Mouse (Mus musculus): ENCODE results near the gene Gsdma.
"Not testable (repeated sequence)": the region's sequence is repeated elsewhere in the genome, so short reads cannot be mapped to it uniquely, and the experiment has no call there.

The Gsdma gene

GRCm38 (mm10) chr11:98664091-98664490, at the start of gene Gsdma:
Gsdma (plus strand) TSS chr11:98664351.
- DNase-seq (ENCODE audit: low spot score in 2 of 2), result no peak

DNA sequence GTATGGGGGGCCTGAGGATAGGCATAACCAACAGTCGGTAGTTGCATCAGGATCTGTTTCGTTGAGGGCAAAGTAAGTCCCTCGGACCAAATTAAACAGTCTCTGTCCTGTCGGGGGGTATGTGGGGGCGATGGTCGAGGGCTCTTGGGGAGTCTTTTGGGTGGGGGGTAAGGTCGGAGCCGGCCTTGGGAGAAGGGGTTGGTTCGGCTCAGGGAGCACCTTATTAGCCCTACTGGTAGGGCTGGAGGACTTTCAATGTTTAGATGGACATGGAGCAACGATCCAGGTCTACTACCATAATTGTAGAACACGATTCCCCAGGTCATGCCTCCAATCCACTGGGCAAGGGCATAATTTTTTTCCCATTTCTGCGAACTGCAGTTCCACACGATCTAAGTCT, 43.4 kb upstream of the Gsdma start:
- no peak for DNase-seq (ENCODE audit: low spot score in 2 of 2)

- DNase-seq (ENCODE audit: low spot score in 2 of 2), result not testable (repeated sequence)
Measured at GRCm38 (mm10) chr11:98623981-98624380, 40.2 kb upstream of the Gsdma start.

GRCm38 (mm10) chr11:98624381-98624780, 39.8 kb upstream of the Gsdma start:
- not testable (repeated sequence) for DNase-seq (ENCODE audit: low spot score in 2 of 2)

DNA sequence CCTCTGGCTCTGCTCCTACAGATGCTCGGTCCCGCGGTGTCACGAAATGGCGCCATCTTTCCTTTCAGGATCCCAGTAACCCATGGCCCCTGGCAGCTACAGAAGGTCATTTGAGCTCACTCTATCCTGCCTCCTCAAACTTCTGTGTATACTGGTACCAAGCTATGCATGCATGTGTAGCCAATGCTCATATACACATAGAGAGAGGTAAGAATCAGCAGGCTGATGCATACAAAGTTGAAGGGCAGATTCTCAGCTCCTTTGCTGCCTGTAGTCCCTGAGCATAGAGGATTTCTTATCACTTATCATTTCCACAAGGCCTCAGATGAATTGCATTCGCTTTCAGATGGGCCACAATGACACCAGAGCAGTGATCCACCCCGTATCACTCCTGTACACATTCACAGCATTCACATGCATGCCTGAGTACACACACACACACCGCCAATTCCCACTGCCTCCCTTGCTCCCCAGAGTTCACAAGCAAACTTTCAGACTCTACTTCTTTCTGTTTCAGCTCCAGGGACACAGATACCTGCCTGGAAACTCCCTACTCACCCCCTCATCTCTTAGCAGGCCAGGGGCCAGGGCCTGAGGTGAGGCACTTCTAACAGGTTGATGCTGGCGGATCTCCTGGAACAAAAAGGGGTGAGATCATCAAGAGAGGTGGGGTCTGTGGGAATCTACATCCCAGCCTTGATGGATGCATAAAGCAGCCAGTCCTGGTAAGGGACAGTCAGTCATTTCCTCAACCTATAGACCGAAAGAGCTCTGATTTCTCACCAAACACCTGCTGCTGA, 38.3 kb upstream of the Gsdma start, which contains the start of the genes Gm12355 and Gsdma3:
Gene Gm12355, minus strand, starts transcription at position 51 of the 800 bp plus-strand sequence.
Gene Gsdma3, plus strand, starts transcription at position 750 of the 800 bp plus-strand sequence.
- no peak for DNase-seq (ENCODE audit: low spot score in 2 of 2)

DNA sequence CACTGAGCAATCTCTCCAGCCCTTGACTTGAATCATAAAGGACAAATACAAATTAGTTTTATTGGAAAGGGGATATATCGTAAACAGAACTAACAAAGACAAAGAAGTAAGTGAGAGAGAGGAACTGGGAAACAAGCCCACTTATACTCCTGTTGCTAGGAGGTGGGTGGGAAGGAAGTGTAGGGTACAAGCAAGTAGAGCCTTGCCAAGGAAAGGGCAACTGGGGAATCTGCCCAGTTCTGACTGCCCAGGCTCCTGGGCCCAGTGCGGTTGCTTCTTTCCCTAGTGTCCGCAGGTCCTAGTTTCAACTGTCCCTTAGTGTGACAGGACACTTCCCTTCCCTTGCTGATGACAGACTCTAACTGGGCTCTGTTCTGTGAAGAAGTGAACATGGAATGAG, 35.4 kb upstream of the Gsdma start:
- DNase-seq (ENCODE audit: low spot score in 2 of 2), result no peak

GRCm38 (mm10) chr11:98630646-98631045, 33.5 kb upstream of the Gsdma start:
- DNase-seq (ENCODE audit: low spot score in 2 of 2), result no peak

DNA sequence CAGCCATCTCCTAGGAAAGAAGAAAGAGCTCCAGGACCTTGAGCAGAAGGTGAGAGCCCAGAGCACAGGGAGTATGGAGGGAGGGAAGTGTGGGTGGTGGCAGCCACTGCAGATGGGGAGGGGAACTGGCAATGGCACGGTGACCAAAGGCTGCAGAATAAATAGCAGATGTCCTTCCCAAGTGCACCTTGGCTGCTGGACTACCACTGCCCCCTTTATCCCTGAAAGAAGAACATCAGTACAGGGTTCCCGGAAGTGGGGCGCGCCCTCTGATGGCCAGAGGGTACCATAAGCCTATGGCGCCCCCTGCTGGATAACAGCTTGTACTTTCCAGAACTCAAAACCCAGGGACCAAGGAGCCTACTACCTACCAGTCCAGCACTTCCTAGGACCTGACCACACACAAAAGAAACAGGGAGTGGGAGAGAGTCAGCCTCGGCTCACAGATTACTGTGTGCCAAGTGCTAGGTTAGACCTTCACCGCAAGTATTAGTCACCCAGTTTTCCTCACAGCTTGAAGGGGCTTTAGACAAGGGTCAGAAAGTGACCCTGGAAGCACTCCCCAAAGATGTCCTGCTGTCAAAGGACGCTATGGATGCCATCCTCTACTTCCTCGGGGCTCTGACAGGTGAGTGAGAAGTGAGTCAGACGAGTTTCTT, 28.7 kb upstream of the Gsdma start:
- DNase-seq (ENCODE audit: low spot score in 2 of 2), result peak in 1 of 2 experiments; percentile 5

DNA sequence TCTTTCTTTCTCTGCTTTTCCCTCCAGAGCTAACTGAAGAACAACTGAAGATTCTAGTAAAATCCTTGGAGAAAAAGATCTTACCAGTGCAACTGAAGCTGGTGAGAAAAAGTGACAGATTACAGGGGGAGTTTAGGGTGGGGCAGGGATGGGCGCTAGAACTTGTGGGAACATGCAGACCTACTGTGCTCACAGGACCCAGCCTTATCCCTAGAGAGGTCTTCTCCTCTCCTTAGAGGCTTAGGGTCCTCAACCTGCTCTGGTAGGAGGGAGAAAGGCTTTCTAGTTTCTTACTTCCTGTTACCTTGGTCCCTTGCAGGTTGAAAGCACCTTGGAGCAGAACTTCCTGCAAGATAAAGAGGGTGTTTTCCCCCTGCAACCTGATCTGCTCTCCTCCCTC, 26.6 kb upstream of the Gsdma start:
- no peak for DNase-seq (ENCODE audit: low spot score in 2 of 2)

DNA sequence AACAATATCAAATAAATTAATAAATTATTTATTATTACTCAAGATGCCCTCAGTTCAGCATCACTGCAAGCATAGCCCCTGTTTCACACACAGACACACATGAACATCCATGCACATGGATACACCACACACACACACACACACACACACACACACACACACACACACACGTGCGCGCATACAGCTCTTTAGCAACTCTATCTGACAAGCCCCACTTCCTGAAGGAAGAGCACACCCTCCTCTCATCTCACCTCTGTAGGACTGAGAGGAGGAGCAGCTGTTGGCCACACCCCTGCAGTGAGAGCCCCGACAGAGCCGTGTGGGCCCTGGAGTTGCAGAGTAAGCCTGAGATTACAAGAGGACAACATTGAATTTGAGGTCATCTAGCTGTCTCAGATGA, 24.1 kb upstream of the Gsdma start:
- DNase-seq (ENCODE audit: low spot score in 2 of 2), result no peak

DNA sequence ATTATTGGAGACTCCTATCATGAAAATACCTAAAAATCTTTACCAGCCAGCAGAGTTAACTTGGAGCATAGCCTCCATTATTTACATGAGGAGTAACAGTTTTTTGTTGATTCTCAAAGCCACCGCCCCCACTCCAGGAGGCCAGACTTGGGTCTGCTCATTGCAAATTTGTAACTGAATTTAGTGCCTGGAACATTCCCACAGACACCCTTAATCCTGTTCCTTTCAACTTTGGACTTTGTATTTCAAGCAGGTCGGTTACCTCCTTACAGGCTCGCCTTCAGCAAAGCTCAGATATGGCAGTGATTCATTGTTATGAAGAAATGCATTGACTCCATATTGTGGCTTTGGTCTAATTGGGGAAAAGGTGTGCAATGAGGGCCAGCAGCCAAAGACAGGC, 19.4 kb upstream of the Gsdma start:
- no peak for DNase-seq (ENCODE audit: low spot score in 2 of 2)

- DNase-seq (ENCODE audit: low spot score in 2 of 2), result no peak
Measured at GRCm38 (mm10) chr11:98645946-98646345, 18.2 kb upstream of the Gsdma start.

DNA sequence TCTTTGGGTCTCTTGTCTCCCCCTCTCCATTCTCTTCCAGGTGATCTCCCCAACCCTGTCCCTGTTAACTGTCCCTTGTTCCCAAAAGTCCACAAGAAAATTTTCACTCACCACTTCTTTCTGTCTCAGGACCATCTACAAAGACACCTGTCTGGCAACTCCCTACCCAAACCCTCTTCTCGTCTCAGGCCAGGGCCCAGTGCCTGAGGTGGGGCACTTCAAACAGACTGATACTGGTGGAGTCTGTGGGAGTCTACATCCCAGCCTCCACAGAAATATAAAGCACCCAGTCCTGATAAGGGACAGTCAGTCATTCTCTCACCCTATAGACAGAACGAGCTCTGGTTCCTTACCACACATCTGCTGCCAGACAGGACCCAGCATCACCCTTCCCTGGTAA, 17.7 kb upstream of the Gsdma start, which contains the start of gene Gsdma2:
Gene Gsdma2, plus strand, starts transcription at position 301 of the 400 bp plus-strand sequence.
- no peak for DNase-seq (ENCODE audit: low spot score in 2 of 2)

DNA sequence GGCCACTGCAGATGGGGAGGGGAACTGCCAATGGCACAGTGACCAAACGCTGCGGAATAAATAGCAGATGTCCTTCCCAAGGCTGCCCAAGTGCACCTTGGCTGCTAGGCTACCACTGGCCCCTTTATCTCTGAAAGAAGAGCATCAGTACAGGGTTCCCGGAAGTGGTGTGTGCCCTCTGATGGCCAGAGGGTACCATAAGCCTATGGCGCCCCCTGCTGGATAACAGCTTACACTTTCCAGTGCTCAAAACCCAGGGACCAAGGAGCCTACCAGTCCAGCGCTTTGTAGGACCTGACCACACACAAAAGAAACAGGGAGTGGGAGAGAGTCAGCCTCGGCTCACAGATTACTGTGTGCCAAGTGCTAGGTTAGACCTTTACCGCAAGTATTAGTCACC, 9.1 kb upstream of the Gsdma start:
- peak in 1 of 2 experiments; percentile 50 for DNase-seq (ENCODE audit: low spot score in 2 of 2)

DNA sequence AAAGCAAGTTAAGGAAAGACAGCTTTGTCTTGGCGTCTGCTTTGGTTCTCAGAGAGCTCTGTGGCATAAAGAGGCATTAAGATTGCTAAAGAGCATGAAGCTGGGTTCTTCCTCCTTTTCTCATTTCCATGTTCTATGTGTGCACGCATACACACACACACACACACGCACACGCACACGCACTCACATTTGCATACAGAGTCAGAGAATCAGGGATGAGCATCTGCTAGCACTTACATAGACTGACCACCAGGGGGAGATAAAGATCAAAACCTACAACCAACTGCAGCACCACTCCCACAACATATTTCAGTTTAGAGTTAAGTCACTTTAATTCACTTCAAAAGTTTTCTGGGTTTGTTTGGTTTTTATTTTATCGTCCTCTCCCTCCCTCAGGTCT, 3.6 kb upstream of the Gsdma start:
- DNase-seq (ENCODE audit: low spot score in 2 of 2), result no peak

- no peak for DNase-seq (ENCODE audit: low spot score in 2 of 2)
Measured at GRCm38 (mm10) chr11:98668984-98669383, 4.8 kb downstream of the Gsdma start.

DNA sequence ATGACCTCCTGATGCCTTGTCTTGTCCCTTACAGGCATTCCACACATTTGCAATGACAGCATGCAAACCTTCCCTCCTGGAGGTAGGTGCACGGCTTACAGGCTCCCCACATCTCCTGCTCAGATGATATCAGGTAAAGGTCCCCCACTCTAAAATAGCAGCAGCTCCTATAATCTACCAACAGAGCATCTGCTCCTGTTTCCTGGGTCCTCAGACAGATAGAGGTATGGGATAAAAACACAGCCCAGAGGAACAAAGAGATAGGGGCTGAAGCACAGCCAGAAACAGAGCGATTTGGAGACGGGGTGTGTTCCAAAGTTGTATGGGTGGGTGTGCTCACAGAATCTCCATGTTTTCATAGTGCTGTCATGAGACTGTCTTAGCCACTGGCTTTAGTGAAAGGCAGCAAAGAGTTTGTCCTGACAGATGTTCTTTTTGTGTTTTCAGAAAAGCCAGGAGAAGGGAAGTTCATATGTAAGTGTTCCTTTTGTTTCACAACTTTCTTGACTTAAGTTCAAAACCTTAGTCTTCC, 7.2 kb downstream of the Gsdma start:
- DNase-seq (ENCODE audit: low spot score in 2 of 2), result no peak

GRCm38 (mm10) chr11:98671857-98672256, 7.7 kb downstream of the Gsdma start:
- DNase-seq (ENCODE audit: low spot score in 2 of 2), result peak; percentile 17 to 46

DNA sequence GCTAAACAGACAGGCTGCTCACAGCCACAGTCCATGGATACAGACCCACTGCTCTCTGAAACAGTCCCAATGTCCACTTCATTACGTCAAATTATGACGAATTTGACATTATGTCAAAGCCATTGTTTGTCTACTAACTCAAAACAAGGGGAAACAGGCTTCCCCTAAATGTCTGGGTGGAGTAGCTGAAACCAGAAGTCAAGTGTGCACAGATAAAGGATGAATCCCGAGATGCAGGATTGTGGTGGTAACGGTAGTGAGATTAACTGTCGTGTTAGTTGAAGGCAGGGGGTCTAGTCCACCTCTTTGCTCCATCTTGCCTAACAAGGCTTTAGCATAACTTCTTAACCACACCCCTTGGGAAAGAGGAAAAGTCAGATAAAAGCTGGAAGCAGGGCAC, 8.3 kb downstream of the Gsdma start:
- no peak for DNase-seq (ENCODE audit: low spot score in 2 of 2)

DNA sequence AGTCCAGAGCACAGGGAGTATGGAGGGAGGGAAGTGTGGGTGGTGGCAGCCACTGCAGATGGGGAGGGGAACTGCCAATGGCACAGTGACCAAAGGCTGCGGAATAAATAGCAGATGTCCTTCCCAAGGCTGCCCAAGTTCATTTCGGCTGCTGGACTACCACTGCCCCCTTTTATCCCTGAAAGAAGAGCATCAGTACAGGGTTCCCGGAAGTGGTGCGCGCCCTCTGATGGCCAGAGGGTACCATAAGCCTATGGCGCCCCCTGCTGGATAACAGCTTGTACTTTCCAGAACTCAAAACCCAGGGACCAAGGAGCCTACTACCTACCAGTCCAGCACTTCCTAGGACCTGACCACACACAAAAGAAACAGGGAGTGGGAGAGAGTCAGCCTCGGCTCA, 9.0 kb downstream of the Gsdma start:
- peak; percentile 43 to 60 for DNase-seq (ENCODE audit: low spot score in 2 of 2)

- no peak for DNase-seq (ENCODE audit: low spot score in 2 of 2)
Measured at GRCm38 (mm10) chr11:98675829-98676363, 11.7 kb downstream of the Gsdma start.

DNA sequence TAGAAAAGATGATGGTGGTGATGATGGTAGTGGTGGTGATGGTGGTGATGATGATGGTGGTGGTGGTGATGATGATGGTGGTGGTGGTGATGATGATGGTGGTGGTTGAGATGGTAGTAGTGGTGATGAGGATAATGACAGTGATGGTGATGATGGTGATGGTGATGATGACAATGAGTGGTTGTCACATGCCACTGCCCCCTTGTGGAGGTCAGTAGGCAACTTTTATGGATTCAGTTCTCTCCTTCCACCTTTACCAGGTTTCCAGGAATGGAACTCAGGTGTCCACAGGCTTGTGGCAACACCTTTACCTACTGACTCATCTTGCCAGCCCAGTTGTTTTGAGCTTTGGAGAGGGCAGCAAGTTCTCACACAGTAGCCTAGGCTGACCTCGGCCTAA, 15.9 kb downstream of the Gsdma start:
- DNase-seq (ENCODE audit: low spot score in 2 of 2), result no peak
